18 mouse cellular contexts compared by ENCODE assay signal in the genomic region with DNA sequence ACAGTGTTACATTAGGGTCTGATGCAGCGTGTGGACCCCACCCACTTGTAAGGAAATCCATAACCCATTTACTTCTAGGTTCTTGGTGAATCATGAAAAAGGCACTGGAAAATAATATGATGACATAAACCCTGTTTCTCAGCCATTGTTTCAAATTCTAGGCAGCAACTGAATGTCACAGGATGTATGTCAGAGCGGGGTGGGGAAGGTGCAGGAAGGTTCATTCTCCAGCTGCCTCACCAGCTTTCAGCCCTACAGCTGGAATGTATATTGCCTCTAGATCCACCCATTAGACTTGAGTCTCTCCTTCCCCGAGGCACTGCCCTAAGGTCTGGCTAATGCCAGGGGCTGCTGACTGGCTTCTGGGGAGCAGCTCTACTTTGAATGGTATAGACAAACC.
A peak's percentile ranks its signal among the peaks of the same experiment; 100 is the strongest.
DNase-seq lines count a peak whose midpoint lies in the region; ATAC-seq lines count a peak whose summit lies in the region.
"Had no signal": no experiment of that assay in that cellular context is flagged by ENCODE, and none has a peak within 500 bp of the region (broad histone marks: within the 10 kb centered on the region; RNA-seq: fewer than 3 reads in every experiment).

No protein-coding gene starts in this region.

- H3K9me3 ChIP-seq in heart, embryonic 15.5 days (replicated peaks) = no peaks in the 10 kb centered on the region
- no peaks in the 10 kb centered on the region for H3K9me3 ChIP-seq in limb, embryonic 15.5 days
- no peaks in the 10 kb centered on the region for H3K9me3 ChIP-seq in limb, embryonic 10.5 days (replicated peaks)
- no peaks in the 10 kb centered on the region for H3K9me3 ChIP-seq in hindbrain, embryonic 16.5 days (ENCODE audit: control insufficient read depth, low read length)
- H3K9me3 ChIP-seq: embryonic facial prominence, embryonic 12.5 days; hindbrain, embryonic 10.5 days; megakaryocyte, embryonic 14.5 days; neural tube, embryonic 12.5 days had no signal

- H3K36me3 ChIP-seq in heart, embryonic 15.5 days = no peaks in the 10 kb centered on the region
- no peaks in the 10 kb centered on the region for H3K36me3 ChIP-seq in limb, embryonic 15.5 days
- H3K36me3 ChIP-seq in limb, embryonic 10.5 days = no peaks in the 10 kb centered on the region
- H3K36me3 ChIP-seq in hindbrain, embryonic 16.5 days (ENCODE audit: control insufficient read depth, insufficient read depth, low read length) = no peaks in the 10 kb centered on the region
- H3K36me3 ChIP-seq: embryonic facial prominence, embryonic 12.5 days; hindbrain, embryonic 10.5 days; neural tube, embryonic 12.5 days had no signal

- no peaks in the 10 kb centered on the region for H3K27me3 ChIP-seq in heart, embryonic 15.5 days
- H3K27me3 ChIP-seq in limb, embryonic 15.5 days = no peaks in the 10 kb centered on the region
- no peaks in the 10 kb centered on the region for H3K27me3 ChIP-seq in limb, embryonic 10.5 days (ENCODE audit: low read depth, poor library complexity, severe bottlenecking)
- no peaks in the 10 kb centered on the region for H3K27me3 ChIP-seq in hindbrain, embryonic 16.5 days (replicated peaks; ENCODE audit: control insufficient read depth, insufficient read depth, low read length)
- H3K27me3 ChIP-seq: embryonic facial prominence, embryonic 12.5 days; neural tube, embryonic 12.5 days had no signal

- H3K4me2 ChIP-seq in heart, embryonic 15.5 days = no peak overlapping the region
- H3K4me2 ChIP-seq in limb, embryonic 15.5 days = no peak overlapping the region
- H3K4me2 ChIP-seq in hindbrain, embryonic 16.5 days (ENCODE audit: low read length) = no peak overlapping the region
- H3K4me2 ChIP-seq: embryonic facial prominence, embryonic 12.5 days; neural tube, embryonic 12.5 days had no signal

- DNase-seq in heart, adult 18-20 months = no peak
- no peak for DNase-seq in limb, embryonic 10.5 days (ENCODE audit: low spot score)
- peak; percentile 45 for DNase-seq in T-cell, adult 2 months (ENCODE audit: low spot score)
- no peak for DNase-seq in adrenal gland, postnatal 4 days (ENCODE audit: low spot score in 2 of 2)
- DNase-seq: cerebellum, postnatal 25 days; gastrocnemius, postnatal 14 days; liver; right cerebral cortex, postnatal 14 days; thymus, adult 18-20 months had no signal

- ATAC-seq in heart, embryonic 15.5 days (replicated peaks; ENCODE audit: insufficient number of reproducible peaks, insufficient read depth, low FRiP score, low read depth) = peak; percentile 58
- no peak for ATAC-seq in limb, embryonic 15.5 days (ENCODE audit: insufficient number of reproducible peaks, low FRiP score, low TSS enrichment, low read depth)
- ATAC-seq in inflammation-experienced regulatory T-cells, adult 6 months = peak; percentile 77
- ATAC-seq in hindbrain, embryonic 16.5 days = no peak
- ATAC-seq: intestine, postnatal 0 days had no signal

- 0 out of 2 replicates have a peak, but pooled peaks cover 3% of the 10 kb centered on the region for H3K4me1 ChIP-seq in heart, embryonic 15.5 days (replicated peaks)
- no peaks in the 10 kb centered on the region for H3K4me1 ChIP-seq in limb, embryonic 15.5 days
- H3K4me1 ChIP-seq in limb, embryonic 10.5 days = peaks cover 11% of the 10 kb centered on the region; the same call in 1 of the 2 replicates
- no peaks in the 10 kb centered on the region for H3K4me1 ChIP-seq in hindbrain, embryonic 16.5 days (ENCODE audit: control insufficient read depth, insufficient read depth, low read depth, low read length)
- H3K4me1 ChIP-seq: embryonic facial prominence, embryonic 12.5 days; neural tube, embryonic 12.5 days had no signal

- no peak overlapping the region for H3K4me3 ChIP-seq in heart, embryonic 15.5 days
- H3K4me3 ChIP-seq in limb, embryonic 15.5 days = no peak overlapping the region
- no peak overlapping the region for H3K4me3 ChIP-seq in limb, embryonic 10.5 days
- H3K4me3 ChIP-seq in hindbrain, embryonic 16.5 days (ENCODE audit: low read length) = no peak overlapping the region
- H3K4me3 ChIP-seq: embryonic facial prominence, embryonic 12.5 days; hindbrain, embryonic 10.5 days; megakaryocyte, embryonic 14.5 days; neural tube, embryonic 12.5 days had no signal

- WGBS in heart, embryonic 15.5 days = 66% methylated on average over 3 of the region's 3 CpGs
- 66% methylated on average over 3 of the region's 3 CpGs for WGBS in limb, embryonic 15.5 days
- 75% methylated on average over 3 of the region's 3 CpGs for WGBS in limb, embryonic 10.5 days
- WGBS in hindbrain, embryonic 16.5 days = 76% methylated on average over 3 of the region's 3 CpGs

- H3K27ac ChIP-seq in heart, embryonic 15.5 days = peak overlapping the region; percentile 26
- peak overlapping the region; percentile 29; the same call in 1 of the 2 replicates for H3K27ac ChIP-seq in limb, embryonic 15.5 days
- no peak overlapping the region for H3K27ac ChIP-seq in limb, embryonic 10.5 days
- H3K27ac ChIP-seq in hindbrain, embryonic 16.5 days (ENCODE audit: low read depth, low read length) = no peak overlapping the region
- H3K27ac ChIP-seq: embryonic facial prominence, embryonic 12.5 days; hindbrain, embryonic 10.5 days; neural tube, embryonic 12.5 days had no signal

- no peak overlapping the region for H3K9ac ChIP-seq in heart, embryonic 15.5 days
- no peak overlapping the region for H3K9ac ChIP-seq in limb, embryonic 15.5 days
- no peak overlapping the region for H3K9ac ChIP-seq in hindbrain, embryonic 16.5 days (ENCODE audit: low read depth, low read length)
- H3K9ac ChIP-seq: embryonic facial prominence, embryonic 12.5 days; neural tube, embryonic 12.5 days had no signal

Comparison
In these comparisons a context has a peak if more than half of its experiments do, and no peak if none do; other contexts are left out.
1. H3K27ac ChIP-seq: peak in heart, embryonic 15.5 days (single experiment) and limb, embryonic 15.5 days (single experiment); none in limb, embryonic 10.5 days (single experiment) and hindbrain, embryonic 16.5 days (single experiment).
2. ATAC-seq: peak in heart, embryonic 15.5 days (single experiment) and inflammation-experienced regulatory T-cells, adult 6 months (single experiment); none in limb, embryonic 15.5 days (single experiment) and hindbrain, embryonic 16.5 days (single experiment).